Mouse (Mus musculus) midbrain, embryonic 11.5 days (tissue): Measurements from ENCODE around the gene Vcam1. TPM values are rescaled to one million over a fixed set of nuclear protein-coding genes. Genes with fewer than 3 reads are reported as not detected.

Experiments
- ATAC-seq: fragments of 200-750 bp; cut with Nextera tagmentation; 2 replicates; pipeline ENCODE4 v1.8.0; 2017; ENCODE audit warnings: moderate TSS enrichment, moderate library complexity; ENCODE audit not compliant: low FRiP score
- DNase-seq: peaks from one replicate; pipeline ENCODE4 v3.0.0; 2015; ENCODE audit warnings: low spot score; ENCODE audit errors: missing footprints
- H3K27ac ChIP-seq: fragments of 300-500 bp; sonication (generic); 2 replicates; pipeline ENCODE4 v1.5.1; 2014; ENCODE audit warnings: low read depth, low read length
- H3K27me3 ChIP-seq: fragments of 300-500 bp; sonication (generic); 2 replicates; pipeline ENCODE4 v1.6.1; 2014; ENCODE audit warnings: mild to moderate bottlenecking, low read length, moderate library complexity, mixed read lengths; ENCODE audit not compliant: control insufficient read depth, insufficient read depth
- H3K36me3 ChIP-seq: fragments of 300-500 bp; sonication (generic); 2 replicates; pipeline ENCODE4 v1.6.1; 2014; ENCODE audit warnings: mild to moderate bottlenecking, low read length, moderate library complexity, mixed read lengths; ENCODE audit not compliant: control insufficient read depth, insufficient read depth
- H3K4me1 ChIP-seq: fragments of 300-500 bp; sonication (generic); 2 replicates; pipeline ENCODE4 v1.6.1; 2014; ENCODE audit warnings: low read length; ENCODE audit not compliant: control insufficient read depth, insufficient read depth
- H3K4me2 ChIP-seq: fragments of 300-500 bp; sonication (generic); 2 replicates; pipeline ENCODE4 v1.6.1; 2014; ENCODE audit warnings: mild to moderate bottlenecking, moderate library complexity
- H3K4me3 ChIP-seq: fragments of 300-500 bp; sonication (generic); 2 replicates; pipeline ENCODE4 v1.5.1; 2014; ENCODE audit warnings: low read depth, low read length
- H3K9ac ChIP-seq: fragments of 300-500 bp; sonication (generic); 2 replicates; pipeline ENCODE4 v1.6.1; 2014; ENCODE audit warnings: low read length
- H3K9me3 ChIP-seq: fragments of 300-500 bp; sonication (generic); 2 replicates; pipeline ENCODE4 v1.6.1; 2016; ENCODE audit warnings: low read length; ENCODE audit not compliant: control insufficient read depth
- WGBS: fragments of 180-500 bp; shearing (Covaris S2); extraction: QIAGEN DNeasy Blood & Tissue Kit; methylation state at CpG from one replicate; pipeline ENCODE4 v1.1.7; 2014; 5-methylcytosine and 5-hydroxymethylcytosine counted together
- polyA plus RNA-seq: library from polyadenylated mRNA; unstranded; fragments of >200 nt; fragmentation: Nextera tagmentation; extraction: Ambion mirVana; gene quantifications from 2 replicates; pipeline ENCODE4 v1.2.1, GENCODE M21; 2014

The Vcam1 gene
- polyA plus RNA-seq, 1 experiment from 2014 or later = 54.2 TPM

DNA sequence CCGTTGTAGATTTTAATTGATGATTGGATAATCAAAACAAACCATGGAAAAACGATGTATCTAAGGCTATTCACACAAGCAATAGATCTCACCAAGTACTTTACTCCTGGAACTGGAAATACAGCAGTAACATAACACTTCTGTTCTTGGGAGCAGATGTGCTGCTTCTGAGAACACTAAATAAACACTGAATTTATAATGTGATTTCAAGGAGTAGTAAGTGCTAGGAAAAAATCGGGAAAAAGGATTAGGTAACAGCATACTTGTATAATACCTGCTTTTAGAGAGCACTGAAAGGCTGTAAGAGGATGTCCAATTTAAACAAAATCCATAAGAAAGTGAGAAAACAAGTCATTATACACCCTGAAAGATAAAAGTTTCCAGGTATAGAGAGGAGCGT is 43.5 kb downstream of the Vcam1 start:
- no peaks in the 10 kb centered on the region; the same call in 1 of the 2 replicates for H3K9me3 ChIP-seq
- H3K27me3 ChIP-seq = no peaks in the 10 kb centered on the region
- H3K4me2 ChIP-seq = no peak overlapping the region
- no peak overlapping the region for H3K9ac ChIP-seq
- no peak overlapping the region for H3K27ac ChIP-seq
- H3K4me3 ChIP-seq = no peak overlapping the region
- DNase-seq (no peak), ATAC-seq (no peak)
- H3K36me3 ChIP-seq = no peaks in the 10 kb centered on the region
- H3K4me1 ChIP-seq = no peaks in the 10 kb centered on the region
- 87% methylated on average over 4 of the region's 4 CpGs for WGBS

- ATAC-seq = no peak
- Histone ChIP-seq H3K27me3 (no peaks in the 10 kb centered on the region), H3K4me2 (no peak overlapping the region), H3K36me3 (no peaks in the 10 kb centered on the region), H3K27ac (no peak overlapping the region), H3K9ac (no peak overlapping the region), H3K4me3 (no peak overlapping the region), H3K4me1 (no peaks in the 10 kb centered on the region), H3K9me3 (no peaks in the 10 kb centered on the region)
- no peak for DNase-seq
- WGBS = 75% methylated on average over 7 of the region's 7 CpGs
Observed at GRCm38 (mm10) chr3:116080939-116081676, 48.4 kb downstream of the Vcam1 start.

GRCm38 (mm10) chr3:116080166-116080788 is 49.2 kb downstream of the Vcam1 start:
- Histone ChIP-seq H3K4me2 (no peak overlapping the region), H3K27ac (no peak overlapping the region), H3K36me3 (no peaks in the 10 kb centered on the region), H3K4me3 (no peak overlapping the region), H3K9ac (no peak overlapping the region), H3K27me3 (no peaks in the 10 kb centered on the region), H3K9me3 (no peaks in the 10 kb centered on the region), H3K4me1 (no peaks in the 10 kb centered on the region)
- WGBS = 90% methylated on average over 8 of the region's 8 CpGs
- DNase-seq = no peak
- no peak for ATAC-seq

DNA sequence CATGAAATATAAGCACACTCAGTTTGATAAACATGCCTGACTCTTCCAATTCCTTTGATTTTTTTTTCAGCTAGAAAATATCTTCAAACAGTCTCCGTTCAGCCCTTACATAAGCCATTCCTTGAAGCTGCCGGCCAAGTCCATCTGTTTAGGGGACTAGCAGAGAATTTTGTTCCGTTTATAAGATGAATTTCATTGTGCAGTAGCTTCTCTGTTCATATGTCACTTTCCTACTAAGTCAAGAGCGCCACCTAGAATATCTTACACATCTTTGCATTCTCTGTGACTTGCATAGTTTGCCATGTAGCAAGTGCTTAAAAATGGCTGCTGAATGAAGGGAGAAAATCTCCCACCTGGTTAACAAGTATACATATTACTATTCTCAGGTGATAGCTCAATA is 51.0 kb downstream of the Vcam1 start:
- Histone ChIP-seq H3K27ac (no peak overlapping the region), H3K4me2 (no peak overlapping the region), H3K4me1 (no peaks in the 10 kb centered on the region), H3K27me3 (no peaks in the 10 kb centered on the region), H3K36me3 (no peaks in the 10 kb centered on the region), H3K9me3 (no peaks in the 10 kb centered on the region), H3K9ac (no peak overlapping the region), H3K4me3 (no peak overlapping the region)
- DNase-seq (no peak), ATAC-seq (no peak)
- WGBS = 76% methylated on average over 4 of the region's 4 CpGs

DNA sequence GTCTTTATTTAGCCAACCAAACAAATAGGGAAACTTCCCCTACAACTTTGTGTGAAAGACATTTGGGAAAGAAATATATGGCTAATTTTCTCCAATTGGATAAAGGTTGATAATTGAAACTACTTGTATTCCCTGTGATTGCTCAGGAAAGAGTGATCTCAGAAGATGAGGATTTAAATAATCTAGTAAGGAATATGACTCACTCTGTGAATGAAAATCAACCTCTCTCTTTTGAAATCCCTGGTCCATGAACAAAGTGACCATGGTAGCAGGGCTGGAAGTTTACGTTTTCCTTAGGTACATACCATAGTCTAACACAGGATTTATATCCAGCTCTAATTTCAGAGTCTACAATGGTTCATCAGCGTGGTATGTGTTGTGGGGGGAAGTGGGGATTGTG is 52.7 kb downstream of the Vcam1 start:
- Histone ChIP-seq H3K27me3 (no peaks in the 10 kb centered on the region), H3K4me2 (no peak overlapping the region), H3K36me3 (no peaks in the 10 kb centered on the region), H3K4me1 (no peaks in the 10 kb centered on the region), H3K4me3 (no peak overlapping the region), H3K9me3 (no peaks in the 10 kb centered on the region), H3K9ac (no peak overlapping the region), H3K27ac (no peak overlapping the region)
- ATAC-seq = no peak
- WGBS = 81% methylated on average over 2 of the region's 2 CpGs
- no peak for DNase-seq

DNA sequence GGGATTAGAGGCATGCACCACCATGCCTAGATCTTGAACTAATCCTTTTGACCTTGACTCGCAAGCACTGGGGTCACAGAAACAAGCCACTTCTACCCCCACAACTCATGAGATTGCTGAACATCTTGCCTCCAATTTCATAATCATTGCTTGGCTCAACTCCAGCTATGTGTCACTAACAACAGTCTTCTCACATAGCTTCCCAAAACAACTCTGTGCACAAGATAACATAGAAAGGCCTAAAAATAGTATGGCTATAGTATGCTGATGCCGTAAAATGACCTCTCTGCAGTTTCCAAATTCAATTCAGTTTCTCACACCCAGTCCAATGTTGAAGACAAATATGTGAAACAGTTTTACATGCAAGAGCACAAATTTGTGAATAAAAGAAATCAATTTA is 56.9 kb downstream of the Vcam1 start:
- no peak overlapping the region for H3K9ac ChIP-seq
- no peaks in the 10 kb centered on the region for H3K9me3 ChIP-seq
- no peak overlapping the region for H3K27ac ChIP-seq
- H3K4me2 ChIP-seq = no peak overlapping the region
- ATAC-seq (no peak), DNase-seq (no peak)
- H3K4me1 ChIP-seq = no peaks in the 10 kb centered on the region
- H3K27me3 ChIP-seq = no peaks in the 10 kb centered on the region
- 89% methylated on average over 2 of the region's 2 CpGs for WGBS
- no peaks in the 10 kb centered on the region for H3K36me3 ChIP-seq
- no peak overlapping the region for H3K4me3 ChIP-seq

GRCm38 (mm10) chr3:116062141-116062540 is 67.3 kb downstream of the Vcam1 start:
- H3K4me2 ChIP-seq = no peak overlapping the region
- H3K36me3 ChIP-seq = no peaks in the 10 kb centered on the region
- ATAC-seq (no peak), DNase-seq (no peak)
- WGBS = 81% methylated on average over 2 of the region's 2 CpGs
- H3K9me3 ChIP-seq = no peaks in the 10 kb centered on the region
- H3K9ac ChIP-seq = no peak overlapping the region
- H3K27me3 ChIP-seq = no peaks in the 10 kb centered on the region
- no peak overlapping the region for H3K27ac ChIP-seq
- no peaks in the 10 kb centered on the region for H3K4me1 ChIP-seq
- H3K4me3 ChIP-seq = no peak overlapping the region

DNA sequence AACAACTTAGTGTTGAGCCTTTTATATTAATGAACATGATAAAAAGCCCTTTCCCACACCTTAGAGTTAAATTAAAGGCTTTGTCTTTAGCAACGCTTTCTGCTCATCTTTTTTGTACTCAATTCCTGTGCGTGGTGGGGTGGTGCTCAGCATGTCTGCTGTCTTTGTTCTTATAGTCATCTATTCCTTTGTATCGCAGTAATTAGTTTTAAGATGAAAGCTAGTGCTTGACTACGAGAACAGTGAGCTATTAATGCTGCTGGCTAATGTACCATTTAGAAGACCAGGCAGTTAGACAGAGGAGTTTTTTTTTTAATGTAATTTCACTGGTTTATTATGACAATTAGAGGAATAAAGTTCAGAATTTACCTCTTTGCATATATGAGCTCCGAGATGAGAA is 69.2 kb downstream of the Vcam1 start:
- WGBS = 74% methylated on average over 5 of the region's 5 CpGs
- H3K36me3 ChIP-seq = no peaks in the 10 kb centered on the region
- H3K27me3 ChIP-seq = no peaks in the 10 kb centered on the region
- no peaks in the 10 kb centered on the region for H3K9me3 ChIP-seq
- H3K4me1 ChIP-seq = no peaks in the 10 kb centered on the region
- H3K27ac ChIP-seq = no peak overlapping the region
- H3K4me2 ChIP-seq = no peak overlapping the region
- ATAC-seq (no peak), DNase-seq (no peak)
- H3K9ac ChIP-seq = no peak overlapping the region
- H3K4me3 ChIP-seq = no peak overlapping the region
